Mouse (Mus musculus): Measurements from ENCODE around the gene Cpne9.

GRCm38 (mm10) chr6:113284931-113285330, 2.8 kb downstream of the Cpne9 start:
- no peak for TF ChIP-seq MAFK (IDR thresholded peaks at IDR 0.05; ENCODE audit: insufficient read depth, low read depth, low read length)
- TF ChIP-seq ZC3H11A (IDR thresholded peaks at IDR 0.05; ENCODE audit: borderline replicate concordance, low read depth, low read length): no peak
- TF ChIP-seq CHD2 (IDR thresholded peaks at IDR 0.05; ENCODE audit: low read depth, low read length): no peak
- no peak for TF ChIP-seq ZNF384 (IDR thresholded peaks at IDR 0.05; ENCODE audit: low read depth, low read length)

Measured in ES-E14 (cell line).